Mouse (Mus musculus): Measurements from ENCODE around the gene Tex12. TPM values are rescaled to one million over a fixed set of nuclear protein-coding genes. Genes with fewer than 3 reads are reported as not detected.

Tex12 gene
- polyA plus RNA-seq, 2 experiments from 2014 or later = not detected

GRCm38 (mm10) chr9:50507570-50507969, 53.6 kb downstream of the Tex12 start:
- ATAC-seq = no peak

Other genes with a start within 250 kb of the Tex12 start
- gene Rpl10-ps3, start 216.4 kb downstream of the Tex12 start, polyA plus RNA-seq (2017; shearing (Covaris generic)) = 100 to 1,000 TPM; 144 to 743 TPM
- under 1 TPM in 1 of 2 experiments, not detected in 1; 0.48 TPM for gene Plet1, start 66.8 kb downstream of the Tex12 start, polyA plus RNA-seq (2017; shearing (Covaris generic))
- gene Pts, start 32.6 kb downstream of the Tex12 start, polyA plus RNA-seq (2017; shearing (Covaris generic)) = 100 to 1,000 TPM; 104 to 120 TPM
- gene Il18, start 6.5 kb downstream of the Tex12 start, polyA plus RNA-seq (2017; shearing (Covaris generic)) = 1 to 10 TPM; 6.1 to 7.4 TPM
- gene Bco2, start 6.1 kb downstream of the Tex12 start, polyA plus RNA-seq (2017; shearing (Covaris generic)) = 1 to 10 TPM in 1 of 2 experiments, under 1 TPM in 1; 0.15 to 2.1 TPM
- gene Sdhd, start 42.5 kb upstream of the Tex12 start, polyA plus RNA-seq (2017; shearing (Covaris generic)) = 100 to 1,000 TPM; 152 to 183 TPM
- gene Timm8b, start 42.6 kb upstream of the Tex12 start, polyA plus RNA-seq (2017; shearing (Covaris generic)) = 100 to 1,000 TPM in 1 of 2 experiments, 10 to 100 TPM in 1; 82.9 to 101 TPM
- gene Pih1d2, start 56.0 kb upstream of the Tex12 start, polyA plus RNA-seq (2017; shearing (Covaris generic)) = under 1 TPM; 0.38 to 0.56 TPM
- gene Nkapd1, start 56.1 kb upstream of the Tex12 start, polyA plus RNA-seq (2017; shearing (Covaris generic)) = 10 to 100 TPM; 15.1 to 17.0 TPM
- 10 to 100 TPM; 13.4 to 13.6 TPM for gene Dlat, start 98.5 kb upstream of the Tex12 start, polyA plus RNA-seq (2017; shearing (Covaris generic))
- gene Dixdc1, start 178.2 kb upstream of the Tex12 start, polyA plus RNA-seq (2017; shearing (Covaris generic)) = under 1 TPM in 1 of 2 experiments, not detected in 1; 0.19 TPM
- gene 2310030G06Rik, start 185.2 kb upstream of the Tex12 start, polyA plus RNA-seq (2017; shearing (Covaris generic)) = not detected
- not detected for gene Cryab, start 190.0 kb upstream of the Tex12 start, polyA plus RNA-seq (2017; shearing (Covaris generic))
- gene Hspb2, start 191.0 kb upstream of the Tex12 start, polyA plus RNA-seq (2017; shearing (Covaris generic)) = not detected
- 10 to 100 TPM in 1 of 2 experiments, 1 to 10 TPM in 1; 6.5 to 17.9 TPM for gene Fdxacb1, start 206.9 kb upstream of the Tex12 start, polyA plus RNA-seq (2017; shearing (Covaris generic))
- 1 to 10 TPM; 9.2 to 9.9 TPM for gene Alg9, start 213.7 kb upstream of the Tex12 start, polyA plus RNA-seq (2017; shearing (Covaris generic))
- gene 1110032A03Rik, start 214.2 kb upstream of the Tex12 start, polyA plus RNA-seq (2017; shearing (Covaris generic)) = 10 to 100 TPM; 18.2 to 23.2 TPM